Mouse (Mus musculus) heart, postnatal 0 days (tissue): Measurements from ENCODE around the gene Comt. TPM values are rescaled to one million over a fixed set of nuclear protein-coding genes. Genes with fewer than 3 reads are reported as not detected.

Experiments
- ATAC-seq: fragments of 200-750 bp; cut with Nextera tagmentation; 2 replicates; pipeline ENCODE4 v1.8.0; 2017; ENCODE audit warnings: low read depth, moderate number of reproducible peaks, moderate library complexity; ENCODE audit not compliant: insufficient read depth
- DNase-seq: peaks from one replicate; pipeline ENCODE4 v3.0.0-alpha.2; 2016; ENCODE audit warnings: low spot score
- H3K27ac ChIP-seq: fragments of 300-500 bp; sonication (generic); 2 replicates; pipeline ENCODE4 v1.5.1; 2014; ENCODE audit warnings: low read depth, mild to moderate bottlenecking
- H3K27me3 ChIP-seq: fragments of 300-500 bp; sonication (generic); 2 replicates; pipeline ENCODE4 v1.6.1; 2014; ENCODE audit warnings: low read length, mixed read lengths; ENCODE audit not compliant: control insufficient read depth, insufficient read depth
- H3K36me3 ChIP-seq: fragments of 300-500 bp; sonication (generic); replicated peaks from 2 replicates; pipeline ENCODE4 v1.6.1; 2014; ENCODE audit warnings: low read length, mixed read lengths; ENCODE audit not compliant: control insufficient read depth, insufficient read depth
- H3K4me1 ChIP-seq: fragments of 300-500 bp; sonication (generic); 2 replicates; pipeline ENCODE4 v1.6.1; 2014; ENCODE audit warnings: antibody characterized with exemption; ENCODE audit not compliant: control insufficient read depth, insufficient read depth
- H3K4me2 ChIP-seq: fragments of 300-500 bp; sonication (generic); 2 replicates; pipeline ENCODE4 v1.6.1; 2014; ENCODE audit warnings: low read depth, mild to moderate bottlenecking, low read length, moderate library complexity
- H3K4me3 ChIP-seq: fragments of 300-500 bp; sonication (generic); 2 replicates; pipeline ENCODE4 v1.5.1; 2014; ENCODE audit warnings: low read depth, low read length
- H3K9ac ChIP-seq: fragments of 300-500 bp; sonication (generic); replicated peaks from 2 replicates; pipeline ENCODE4 v1.6.1; 2014; ENCODE audit warnings: low read depth, low read length, mixed read lengths
- H3K9me3 ChIP-seq: fragments of 300-500 bp; sonication (generic); replicated peaks from 2 replicates; pipeline ENCODE4 v1.6.1; 2016; ENCODE audit warnings: low read length; ENCODE audit not compliant: control insufficient read depth
- CTCF ChIP-seq: IDR thresholded peaks from 2 replicates; pipeline ENCODE4 v1.5.1; 2016; ENCODE audit warnings: antibody characterized with exemption, control low read depth, low read depth
- EP300 ChIP-seq: IDR thresholded peaks from 2 replicates; pipeline ENCODE4 v1.6.1; 2016; ENCODE audit warnings: antibody characterized with exemption, low read depth
- WGBS: fragments of 180-500 bp; shearing (Covaris S2); extraction: QIAGEN DNeasy Blood & Tissue Kit; methylation state at CpG from one replicate; pipeline ENCODE4 v1.1.7; 2014; 5-methylcytosine and 5-hydroxymethylcytosine counted together
- polyA plus RNA-seq: library from polyadenylated mRNA; unstranded; fragments of >200 nt; fragmentation: Nextera tagmentation; extraction: Ambion mirVana; gene quantifications from 2 replicates; pipeline ENCODE4 v1.2.1, GENCODE M21; 2015
- total RNA-seq: library from RNA; depleted of rRNA; stranded (reverse); fragments of >200 nt; gene quantifications from 2 replicates; pipeline ENCODE4 v1.2.3, GENCODE M21; 2014; ENCODE audit warnings: low replicate concordance

The Comt gene
- total and polyA plus RNA-seq, 2 experiments from 2014 or later = 155 to 168 TPM

- ATAC-seq (no peak), DNase-seq (no peak)
- peak overlapping the region; percentile 2; the same call in 1 of the 2 replicates for H3K4me3 ChIP-seq
- peak overlapping the region; percentile 54; the same call in 1 of the 2 replicates for H3K27ac ChIP-seq
- no peaks in the 10 kb centered on the region for H3K27me3 ChIP-seq
- TF ChIP-seq EP300 (no peak), CTCF (no peak)
- peaks cover 19% of the 10 kb centered on the region for H3K36me3 ChIP-seq
- no peaks in the 10 kb centered on the region for H3K9me3 ChIP-seq
- peaks cover 9% of the 10 kb centered on the region; the same call in 1 of the 2 replicates for H3K4me1 ChIP-seq
- peak overlapping the region; percentile 37 for H3K4me2 ChIP-seq
- 36% methylated on average over 12 of the region's 12 CpGs for whole genome bisulfite sequencing
- no peak overlapping the region; the same call in 1 of the 2 replicates for H3K9ac ChIP-seq
These were observed 32.8 kb upstream of the Comt start for GRCm38 (mm10) chr16:18459335-18459954.

GRCm38 (mm10) chr16:18458661-18459060 lies 32.0 kb upstream of the Comt start:
- Histone ChIP-seq H3K4me1 (peaks cover 9% of the 10 kb centered on the region; the same call in 1 of the 2 replicates), H3K9me3 (no peaks in the 10 kb centered on the region), H3K27me3 (no peaks in the 10 kb centered on the region), H3K9ac (no peak overlapping the region), H3K36me3 (peaks cover 19% of the 10 kb centered on the region), H3K27ac (peak overlapping the region; percentile 54; the same call in 1 of the 2 replicates), H3K4me2 (no peak overlapping the region), H3K4me3 (no peak overlapping the region)
- DNase-seq = no peak
- ATAC-seq = no peak
- no peak for TF ChIP-seq EP300
- TF ChIP-seq CTCF = no peak

- H3K27ac ChIP-seq = no peak overlapping the region
- H3K4me2 ChIP-seq = no peak overlapping the region
- ATAC-seq (no peak), DNase-seq (no peak)
- no peaks in the 10 kb centered on the region for H3K9me3 ChIP-seq
- peaks cover 23% of the 10 kb centered on the region for H3K36me3 ChIP-seq
- TF ChIP-seq CTCF = no peak
- H3K4me3 ChIP-seq = no peak overlapping the region
- WGBS = 81% methylated on average over 6 of the region's 6 CpGs
- H3K4me1 ChIP-seq = peaks cover 9% of the 10 kb centered on the region; the same call in 1 of the 2 replicates
- H3K27me3 ChIP-seq = no peaks in the 10 kb centered on the region
- no peak overlapping the region for H3K9ac ChIP-seq
These were observed 28.8 kb upstream of the Comt start for GRCm38 (mm10) chr16:18455407-18455806.

GRCm38 (mm10) chr16:18453846-18454245 lies 27.2 kb upstream of the Comt start:
- Histone ChIP-seq H3K9me3 (no peaks in the 10 kb centered on the region), H3K4me3 (no peak overlapping the region), H3K27me3 (no peaks in the 10 kb centered on the region), H3K4me2 (no peak overlapping the region), H3K27ac (no peak overlapping the region), H3K9ac (no peak overlapping the region), H3K4me1 (0 out of 2 replicates have a peak, but pooled peaks cover under 1% of the 10 kb centered on the region), H3K36me3 (peaks cover 30% of the 10 kb centered on the region)
- ATAC-seq = no peak
- WGBS = 54% methylated on average over 5 of the region's 5 CpGs
- TF ChIP-seq CTCF (no peak), EP300 (no peak)
- DNase-seq = no peak

- no peak overlapping the region for H3K9ac ChIP-seq
- no peak overlapping the region for H3K4me2 ChIP-seq
- H3K4me1 ChIP-seq = no peaks in the 10 kb centered on the region
- ATAC-seq = no peak
- no peaks in the 10 kb centered on the region for H3K27me3 ChIP-seq
- DNase-seq = no peak
- WGBS = 86% methylated on average over 8 of the region's 8 CpGs
- TF ChIP-seq CTCF = no peak
- no peak for TF ChIP-seq EP300
- H3K9me3 ChIP-seq = no peaks in the 10 kb centered on the region
- no peak overlapping the region for H3K4me3 ChIP-seq
- H3K36me3 ChIP-seq = peaks cover 23% of the 10 kb centered on the region
- H3K27ac ChIP-seq = no peak overlapping the region
These were observed 25.8 kb upstream of the Comt start for GRCm38 (mm10) chr16:18452361-18452862.
